Mouse (Mus musculus): Measurements from ENCODE around the gene Spata25. TPM values are rescaled to one million over a fixed set of nuclear protein-coding genes. Genes with fewer than 3 reads are reported as not detected.
A peak's percentile ranks its signal among the peaks of the same experiment; 100 is the strongest.

The Spata25 gene
- total RNA-seq, 1 experiment = 1.1 TPM

DNA sequence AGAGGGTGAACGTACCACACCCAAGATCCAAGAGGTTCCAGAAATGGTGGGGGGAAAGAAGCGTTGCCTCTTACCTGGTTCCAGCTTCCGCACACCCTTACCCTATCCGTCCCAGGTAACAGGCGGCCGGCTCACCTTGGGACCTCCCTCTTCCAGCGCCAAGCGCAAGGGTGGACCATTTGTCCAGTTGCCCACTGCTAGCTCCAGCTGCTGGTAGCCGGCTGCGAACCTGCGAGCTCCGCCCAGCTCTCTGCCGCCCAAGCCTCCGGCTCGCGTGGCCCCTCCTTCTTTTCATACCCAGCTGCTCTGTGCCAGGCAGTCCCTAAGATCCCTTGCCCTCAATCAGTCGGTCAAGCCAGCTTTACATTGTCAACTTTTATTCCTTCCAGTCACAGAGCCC lies 51.5 kb downstream of the Spata25 start:
- Histone ChIP-seq H3K36me3 (ENCODE audit: control insufficient read depth, insufficient read depth, low read length, poor library complexity, severe bottlenecking) (peaks cover 12% of the 10 kb centered on the region), H3K9me3 (ENCODE audit: control insufficient read depth, insufficient read depth, low read depth, low read length) (no peaks in the 10 kb centered on the region), H3K9ac (ENCODE audit: insufficient read depth, low read depth, low read length, poor library complexity, severe bottlenecking) (no peak overlapping the region), H3K4me3 (ENCODE audit: insufficient read depth in 1 of 2, low read depth in 1 of 2, low read length in 2 of 2, poor library complexity in 1 of 2, severe bottlenecking in 1 of 2) (peak overlapping the region; percentile 11 to 40; a peak in 2 of 4 replicates), H3K27ac (ENCODE audit: insufficient read depth, low read depth, low read length, poor library complexity, severe bottlenecking) (no peak overlapping the region), H3K4me1 (ENCODE audit: control insufficient read depth in 2 of 2, insufficient read depth in 2 of 2, low read length in 2 of 2, poor library complexity in 1 of 2) (peaks cover 0 to 13% of the 10 kb centered on the region in 2 experiments; a peak in 2 of 4 replicates)
- DNase-seq (ENCODE audit: low read depth, low spot score) = no peak
- in situ Hi-C loops (cut with MboI; ENCODE audit: low sequenced_read_pairs in 2 of 2, unreplicated experiment in 2 of 2) = no loop called here
- TF ChIP-seq ZNF384 (IDR thresholded peaks at IDR 0.05; ENCODE audit: low read depth, low read length) (no peak), ZC3H11A (IDR thresholded peaks at IDR 0.05; ENCODE audit: borderline replicate concordance, low read depth, low read length) (no peak), MAFK (IDR thresholded peaks at IDR 0.05; ENCODE audit: insufficient read depth, low read depth, low read length) (no peak), CHD2 (IDR thresholded peaks at IDR 0.05; ENCODE audit: low read depth, low read length) (no peak), HCFC1 (IDR thresholded peaks at IDR 0.05; ENCODE audit: borderline replicate concordance, insufficient read depth, low read length) (no peak)

Other genes with a start within 250 kb of the Spata25 start
- not detected in 2 replicates for gene Wfdc6a, start 243.1 kb downstream of the Spata25 start, total RNA-seq (2012; rRNA removed)
- gene Eppin, start 234.9 kb downstream of the Spata25 start, total RNA-seq (2012; rRNA removed) = not detected in 2 replicates
- not detected in 2 replicates for gene Wfdc6b, start 215.0 kb downstream of the Spata25 start, total RNA-seq (2012; rRNA removed)
- gene Wfdc8, start 214.9 kb downstream of the Spata25 start, total RNA-seq (2012; rRNA removed) = not detected in 2 replicates
- gene Wfdc16, start 189.7 kb downstream of the Spata25 start, total RNA-seq (2012; rRNA removed) = not detected in 2 replicates
- 0.98 and 3.1 TPM in 2 replicates for gene Wfdc10, start 172.5 kb downstream of the Spata25 start, total RNA-seq (2012; rRNA removed)
- gene Wfdc9, start 172.0 kb downstream of the Spata25 start, total RNA-seq (2012; rRNA removed) = not detected in 2 replicates
- gene Wfdc11, start 154.4 kb downstream of the Spata25 start, total RNA-seq (2012; rRNA removed) = not detected in 2 replicates
- gene Wfdc13, start 143.4 kb downstream of the Spata25 start, total RNA-seq (2012; rRNA removed) = not detected in 2 replicates
- gene Spint4, start 130.0 kb downstream of the Spata25 start, total RNA-seq (2012; rRNA removed) = not detected in 2 replicates
- gene Spint5, start 113.2 kb downstream of the Spata25 start, total RNA-seq (2012; rRNA removed) = 1.6 and 6.6 TPM in 2 replicates
- 0.18 and 0.58 TPM in 2 replicates for gene Wfdc3, start 82.6 kb downstream of the Spata25 start, total RNA-seq (2012; rRNA removed)
- gene Dnttip1, start 82.6 kb downstream of the Spata25 start, total RNA-seq (2012; rRNA removed) = 13.3 and 15.1 TPM in 2 replicates
- 117 and 159 TPM in 2 replicates for gene Ube2c, start 58.6 kb downstream of the Spata25 start, total RNA-seq (2012; rRNA removed)
- gene Tnnc2, start 48.6 kb downstream of the Spata25 start, total RNA-seq (2012; rRNA removed) = 1.5 and 1.7 TPM in 2 replicates
- 5.5 and 7.0 TPM in 2 replicates for gene Snx21, start 42.7 kb downstream of the Spata25 start, total RNA-seq (2012; rRNA removed)
- gene Acot8, start 23.7 kb downstream of the Spata25 start, total RNA-seq (2012; rRNA removed) = 46.4 and 54.7 TPM in 2 replicates
- gene Zswim3, start 23.4 kb downstream of the Spata25 start, total RNA-seq (2012; rRNA removed) = 6.4 and 7.0 TPM in 2 replicates
- gene Zswim1, start 5.9 kb downstream of the Spata25 start, total RNA-seq (2012; rRNA removed) = 21.5 and 22.6 TPM in 2 replicates
- 103 and 216 TPM in 2 replicates for gene Ctsa, start 4.3 kb upstream of the Spata25 start, total RNA-seq (2012; rRNA removed)
- gene Neurl2, start 4.9 kb upstream of the Spata25 start, total RNA-seq (2012; rRNA removed) = 3.6 TPM in 2 replicates
- gene Pltp, start 29.2 kb upstream of the Spata25 start, total RNA-seq (2012; rRNA removed) = 56.1 and 117 TPM in 2 replicates
- 30.4 and 39.5 TPM in 2 replicates for gene Pcif1, start 50.8 kb upstream of the Spata25 start, total RNA-seq (2012; rRNA removed)
- 18.5 and 22.4 TPM in 2 replicates for gene Zfp335, start 83.2 kb upstream of the Spata25 start, total RNA-seq (2012; rRNA removed)
- 5.8 and 7.0 TPM in 2 replicates for gene Mmp9, start 112.2 kb upstream of the Spata25 start, total RNA-seq (2012; rRNA removed)
- 1.7 and 2.0 TPM in 2 replicates for gene Slc12a5, start 132.3 kb upstream of the Spata25 start, total RNA-seq (2012; rRNA removed)
- gene Ncoa5, start 206.3 kb upstream of the Spata25 start, total RNA-seq (2012; rRNA removed) = 26.0 and 31.5 TPM in 2 replicates
- 5.7 and 8.8 TPM in 2 replicates for gene Cd40, start 227.1 kb upstream of the Spata25 start, total RNA-seq (2012; rRNA removed)

Measured in ES-E14 (cell line).